Mouse (Mus musculus): ENCODE data around the gene Thrb.

DNA sequence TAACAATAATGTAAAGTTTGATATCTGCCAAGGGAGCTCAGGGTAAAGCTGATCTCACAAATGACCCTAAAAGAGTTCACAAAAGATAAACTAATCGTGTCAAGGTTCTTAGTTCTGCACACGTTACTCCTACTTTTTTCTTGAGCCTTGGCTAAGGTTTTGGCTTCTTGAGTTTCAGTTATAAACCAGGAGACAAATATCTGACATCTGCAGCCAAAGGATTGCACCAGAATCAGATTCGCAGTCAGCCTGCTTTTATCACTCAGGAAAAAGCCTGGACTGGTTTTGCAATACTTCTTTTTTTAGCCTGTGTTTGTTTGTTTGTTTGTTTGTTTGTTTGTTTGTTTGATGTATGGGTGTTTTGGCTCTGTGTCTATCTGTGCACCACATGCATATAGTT lies 64.5 kb downstream of the Thrb start:
- no peak for TF ChIP-seq POLR2A (IDR thresholded peaks at IDR 0.05; ENCODE audit: borderline replicate concordance, insufficient read depth, low read length)
- no peak for TF ChIP-seq CTCF (IDR thresholded peaks at IDR 0.05; ENCODE audit: borderline replicate concordance, insufficient read depth, low read depth, low read length)
